Mouse (Mus musculus) midbrain, embryonic 16.5 days (tissue): Measurements from ENCODE around the gene C130074G19Rik. TPM values are rescaled to one million over a fixed set of nuclear protein-coding genes. Genes with fewer than 3 reads are reported as not detected.

Experiments
- ATAC-seq: fragments of 200-750 bp; cut with Nextera tagmentation; 2 replicates; pipeline ENCODE4 v1.8.0; 2017; ENCODE audit warnings: moderate TSS enrichment
- H3K27ac ChIP-seq: fragments of 300-500 bp; sonication (generic); 2 replicates; pipeline ENCODE4 v1.5.1; 2014; ENCODE audit warnings: mild to moderate bottlenecking, low read length, mixed read lengths
- H3K27me3 ChIP-seq: fragments of 300-500 bp; sonication (generic); 2 replicates; pipeline ENCODE4 v1.6.1; 2014; ENCODE audit warnings: low read depth, low read length, mixed read lengths; ENCODE audit not compliant: control insufficient read depth, insufficient read depth
- H3K36me3 ChIP-seq: fragments of 300-500 bp; sonication (generic); 2 replicates; pipeline ENCODE4 v1.6.1; 2014; ENCODE audit warnings: mild to moderate bottlenecking, low read length, moderate library complexity, mixed read lengths; ENCODE audit not compliant: control insufficient read depth, insufficient read depth
- H3K4me1 ChIP-seq: fragments of 300-500 bp; sonication (generic); 2 replicates; pipeline ENCODE4 v1.6.1; 2014; ENCODE audit warnings: mild to moderate bottlenecking, low read length, mixed read lengths; ENCODE audit not compliant: control insufficient read depth, insufficient read depth
- H3K4me2 ChIP-seq: fragments of 300-500 bp; sonication (generic); 2 replicates; pipeline ENCODE4 v1.6.1; 2014; ENCODE audit warnings: mild to moderate bottlenecking, low read length, mixed read lengths
- H3K4me3 ChIP-seq: fragments of 300-500 bp; sonication (generic); 2 replicates; pipeline ENCODE4 v1.5.1; 2014; ENCODE audit warnings: low read depth, mild to moderate bottlenecking, low read length, moderate library complexity, mixed read lengths
- H3K9ac ChIP-seq: fragments of 300-500 bp; sonication (generic); 2 replicates; pipeline ENCODE4 v1.6.1; 2014; ENCODE audit warnings: low read depth, low read length, mixed read lengths
- H3K9me3 ChIP-seq: fragments of 300-500 bp; sonication (generic); replicated peaks from 2 replicates; pipeline ENCODE4 v1.6.1; 2014; ENCODE audit warnings: mild to moderate bottlenecking, low read length, mixed read lengths; ENCODE audit not compliant: control insufficient read depth, poor library complexity, severe bottlenecking
- WGBS: fragments of 180-500 bp; shearing (Covaris S2); extraction: QIAGEN DNeasy Blood & Tissue Kit; methylation state at CpG from one replicate; pipeline ENCODE4 v1.1.7; 2014; 5-methylcytosine and 5-hydroxymethylcytosine counted together
- polyA plus RNA-seq: library from polyadenylated mRNA; unstranded; fragments of >200 nt; fragmentation: Nextera tagmentation; extraction: Ambion mirVana; gene quantifications from 2 replicates; pipeline ENCODE4 v1.2.1, GENCODE M21; 2015

The C130074G19Rik gene
- polyA plus RNA-seq, 1 experiment from 2014 or later: 0.83 TPM

DNA sequence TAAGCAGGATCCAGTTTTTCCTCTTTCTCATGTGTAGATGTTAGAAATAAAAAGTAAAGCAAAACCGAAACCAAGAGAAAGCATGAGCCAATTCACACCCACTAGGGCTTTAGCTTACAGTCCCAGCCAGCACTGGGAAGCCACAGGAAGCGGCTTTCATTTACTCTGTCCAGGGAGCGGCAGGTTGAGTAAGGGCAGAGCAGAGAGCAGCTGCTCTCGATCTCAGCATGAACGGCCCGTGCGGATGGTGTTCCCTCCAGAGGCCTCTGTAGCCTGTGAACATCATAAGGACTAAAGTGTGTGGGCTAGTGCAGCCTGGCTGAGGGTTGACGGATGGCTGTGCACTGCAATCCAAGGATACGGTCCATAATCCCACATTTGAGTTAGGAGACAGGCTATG is 25.5 kb upstream of the C130074G19Rik start:
- Histone ChIP-seq H3K9me3 (no peaks in the 10 kb centered on the region), H3K4me3 (no peak overlapping the region), H3K36me3 (peaks cover 40% of the 10 kb centered on the region), H3K4me1 (peaks cover 12% of the 10 kb centered on the region), H3K27me3 (no peaks in the 10 kb centered on the region), H3K4me2 (no peak overlapping the region), H3K9ac (no peak overlapping the region), H3K27ac (no peak overlapping the region)
- WGBS: 66% methylated on average over 9 of the region's 9 CpGs
- ATAC-seq: no peak

DNA sequence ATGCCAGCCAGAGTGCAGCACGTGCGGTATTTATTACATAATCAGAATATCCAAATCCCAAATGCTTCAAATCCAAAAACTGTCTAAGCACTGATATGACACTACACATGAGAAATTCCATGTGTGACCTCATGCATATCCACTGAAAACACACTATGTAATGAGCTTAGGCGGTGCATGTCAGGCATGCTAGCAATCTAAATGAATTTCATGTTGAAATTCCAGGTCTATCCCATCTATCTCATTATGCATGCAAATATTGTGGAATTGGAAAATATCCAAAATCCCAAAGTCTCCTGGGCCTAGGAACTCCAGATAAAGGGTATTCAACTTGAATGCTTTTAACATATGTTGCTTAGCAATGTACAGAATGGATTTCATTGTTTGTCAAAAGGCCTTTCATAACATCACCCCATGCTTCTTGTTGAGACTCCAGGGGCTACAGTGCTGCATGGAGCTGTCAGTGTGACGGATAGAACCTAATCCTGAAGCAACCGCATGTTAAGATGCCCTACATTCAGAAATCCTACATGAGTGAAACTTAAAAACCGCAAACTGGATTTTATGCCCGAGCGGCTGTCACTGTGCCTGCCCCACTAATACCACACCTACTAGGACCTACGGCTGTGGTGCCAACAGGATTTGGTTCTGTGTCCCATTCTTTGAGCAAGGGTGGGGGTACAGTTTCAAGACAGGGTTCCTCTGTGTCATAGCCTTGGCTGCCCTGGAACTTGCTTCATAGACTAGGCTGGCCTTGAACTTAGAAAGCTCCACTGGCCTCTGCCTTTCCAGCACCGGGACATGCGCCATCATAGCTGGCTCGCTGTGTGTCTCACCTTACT is 23.1 kb upstream of the C130074G19Rik start:
- Histone ChIP-seq H3K36me3 (peaks cover 37% of the 10 kb centered on the region), H3K9me3 (no peaks in the 10 kb centered on the region), H3K4me3 (no peak overlapping the region), H3K4me2 (no peak overlapping the region), H3K27ac (peak overlapping the region; percentile 29), H3K9ac (no peak overlapping the region), H3K4me1 (peaks cover 12% of the 10 kb centered on the region), H3K27me3 (no peaks in the 10 kb centered on the region)
- WGBS: 53% methylated on average over 12 of the region's 12 CpGs
- ATAC-seq: peak; percentile 73

DNA sequence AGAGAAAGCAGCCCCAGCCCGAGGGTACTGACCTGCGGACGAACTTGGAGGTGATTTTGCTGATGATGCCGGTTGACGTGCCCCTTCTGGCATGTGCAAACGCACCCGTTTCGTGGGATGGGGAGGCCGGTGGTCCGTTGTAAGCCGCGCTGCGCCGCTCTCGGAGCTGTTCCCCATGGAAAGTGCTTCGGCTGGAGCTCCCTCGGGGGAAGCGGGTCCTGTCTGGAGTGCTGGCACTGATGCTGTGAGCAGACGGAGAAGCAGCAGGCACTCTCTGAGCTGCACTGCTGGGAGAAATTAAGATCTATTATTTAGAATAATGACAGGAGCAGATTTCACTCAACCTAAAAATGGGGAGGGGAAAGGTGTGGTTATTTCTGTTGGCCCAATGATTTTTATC is 22.4 kb upstream of the C130074G19Rik start:
- H3K27ac ChIP-seq: no peak overlapping the region
- peaks cover 12% of the 10 kb centered on the region for H3K4me1 ChIP-seq
- no peak overlapping the region for H3K9ac ChIP-seq
- H3K27me3 ChIP-seq: no peaks in the 10 kb centered on the region
- 56% methylated on average over 19 of the region's 19 CpGs for WGBS
- H3K4me2 ChIP-seq: no peak overlapping the region
- no peak overlapping the region for H3K4me3 ChIP-seq
- peak; percentile 63 for ATAC-seq
- no peaks in the 10 kb centered on the region for H3K9me3 ChIP-seq
- H3K36me3 ChIP-seq: peaks cover 37% of the 10 kb centered on the region

DNA sequence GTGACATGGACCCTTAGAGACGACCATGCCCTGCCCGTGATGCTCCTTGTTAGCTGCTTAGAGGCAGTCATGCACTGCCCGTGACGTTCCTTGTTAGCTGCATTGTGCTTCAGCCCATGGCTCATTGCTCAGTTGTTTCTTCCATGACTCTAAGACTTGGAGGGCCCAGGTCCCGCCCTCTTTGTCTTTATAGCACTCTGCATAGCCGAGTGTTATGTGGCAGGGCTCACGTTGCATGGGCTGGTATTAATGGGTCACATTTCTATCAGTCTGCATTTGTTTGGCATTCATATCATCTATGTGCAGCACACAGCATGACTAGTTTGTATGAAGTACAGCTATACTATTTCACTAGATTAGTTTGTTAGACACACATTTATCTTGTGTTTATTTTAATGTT is 20.7 kb upstream of the C130074G19Rik start:
- WGBS: 54% methylated on average over 7 of the region's 7 CpGs
- ATAC-seq: no peak
- peaks cover 40% of the 10 kb centered on the region for H3K36me3 ChIP-seq
- H3K4me2 ChIP-seq: no peak overlapping the region
- no peaks in the 10 kb centered on the region for H3K9me3 ChIP-seq
- H3K4me3 ChIP-seq: no peak overlapping the region
- no peak overlapping the region for H3K9ac ChIP-seq
- peaks cover 12% of the 10 kb centered on the region for H3K4me1 ChIP-seq
- no peak overlapping the region for H3K27ac ChIP-seq
- no peaks in the 10 kb centered on the region for H3K27me3 ChIP-seq

DNA sequence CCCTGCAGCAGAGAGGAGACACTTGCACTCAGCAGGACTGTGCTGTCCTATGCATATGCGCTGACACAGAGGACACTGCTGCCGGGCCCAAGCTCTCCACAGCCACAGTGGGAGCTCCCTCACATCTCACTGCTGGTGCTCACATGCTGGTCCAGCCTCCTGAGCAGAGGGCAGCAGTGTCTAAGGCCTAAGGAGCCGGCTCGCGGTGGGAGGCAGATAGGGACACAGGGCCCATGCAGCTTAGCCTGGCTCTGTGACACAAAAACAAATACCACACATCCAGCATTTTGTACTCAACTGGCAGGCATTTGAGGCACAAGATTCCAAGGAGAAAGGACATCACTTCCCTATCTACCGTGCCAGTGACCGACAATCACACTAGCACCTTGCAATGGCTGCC is 19.9 kb upstream of the C130074G19Rik start:
- H3K4me3 ChIP-seq: no peak overlapping the region
- no peak overlapping the region for H3K27ac ChIP-seq
- WGBS: 58% methylated on average over 7 of the region's 7 CpGs
- H3K9ac ChIP-seq: no peak overlapping the region
- ATAC-seq: no peak
- H3K4me1 ChIP-seq: peaks cover 12% of the 10 kb centered on the region
- H3K36me3 ChIP-seq: peaks cover 36% of the 10 kb centered on the region
- no peaks in the 10 kb centered on the region for H3K27me3 ChIP-seq
- H3K9me3 ChIP-seq: no peaks in the 10 kb centered on the region
- H3K4me2 ChIP-seq: no peak overlapping the region

DNA sequence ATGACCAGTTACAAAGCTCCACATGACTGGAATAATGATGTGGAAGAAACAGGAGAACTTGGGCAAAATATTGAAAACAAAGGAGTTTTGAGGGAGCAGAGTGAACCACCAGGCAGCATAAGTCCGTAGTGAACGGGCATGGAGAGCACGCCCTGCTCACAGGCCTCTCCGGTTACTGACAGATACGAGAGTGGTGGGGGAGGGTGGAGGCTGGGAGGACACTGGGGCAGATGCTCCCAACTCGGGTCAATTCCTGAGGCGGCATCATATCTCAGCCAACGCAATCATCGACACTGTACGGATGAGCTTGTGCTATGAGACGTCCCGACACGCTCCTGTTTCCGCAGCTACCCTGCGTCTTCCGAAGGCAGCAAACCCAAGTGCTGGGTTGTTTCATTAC is 14.3 kb upstream of the C130074G19Rik start:
- Histone ChIP-seq H3K27ac (no peak overlapping the region), H3K9ac (no peak overlapping the region), H3K4me2 (no peak overlapping the region), H3K36me3 (peaks cover 20% of the 10 kb centered on the region), H3K4me3 (no peak overlapping the region), H3K4me1 (no peaks in the 10 kb centered on the region), H3K9me3 (no peaks in the 10 kb centered on the region), H3K27me3 (no peaks in the 10 kb centered on the region)
- 78% methylated on average over 16 of the region's 16 CpGs for WGBS
- no peak for ATAC-seq

DNA sequence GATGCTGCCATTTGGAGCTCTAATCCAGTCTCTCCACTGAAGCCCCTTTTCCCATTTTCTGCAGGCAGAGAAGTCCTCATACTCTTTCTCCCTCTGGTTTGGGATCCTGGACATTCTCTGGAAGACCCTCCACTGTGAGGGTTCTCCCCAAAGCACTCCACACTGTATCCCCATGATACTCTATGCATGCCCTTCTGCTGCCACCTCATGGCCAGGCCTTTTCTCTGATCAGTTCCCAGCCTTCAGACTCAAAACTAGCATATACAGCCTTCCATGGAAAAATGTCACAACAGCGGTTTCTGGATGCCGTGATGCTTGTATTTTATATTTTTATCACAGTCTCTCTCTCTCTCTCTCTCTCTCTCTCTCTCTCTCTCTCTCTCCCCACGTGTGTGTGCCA is 9.0 kb upstream of the C130074G19Rik start:
- Histone ChIP-seq H3K9ac (no peak overlapping the region), H3K4me3 (no peak overlapping the region), H3K27ac (no peak overlapping the region), H3K4me2 (no peak overlapping the region), H3K36me3 (no peaks in the 10 kb centered on the region), H3K4me1 (no peaks in the 10 kb centered on the region), H3K9me3 (no peaks in the 10 kb centered on the region), H3K27me3 (no peaks in the 10 kb centered on the region)
- no peak for ATAC-seq
- WGBS: 81% methylated on average over 3 of the region's 3 CpGs

DNA sequence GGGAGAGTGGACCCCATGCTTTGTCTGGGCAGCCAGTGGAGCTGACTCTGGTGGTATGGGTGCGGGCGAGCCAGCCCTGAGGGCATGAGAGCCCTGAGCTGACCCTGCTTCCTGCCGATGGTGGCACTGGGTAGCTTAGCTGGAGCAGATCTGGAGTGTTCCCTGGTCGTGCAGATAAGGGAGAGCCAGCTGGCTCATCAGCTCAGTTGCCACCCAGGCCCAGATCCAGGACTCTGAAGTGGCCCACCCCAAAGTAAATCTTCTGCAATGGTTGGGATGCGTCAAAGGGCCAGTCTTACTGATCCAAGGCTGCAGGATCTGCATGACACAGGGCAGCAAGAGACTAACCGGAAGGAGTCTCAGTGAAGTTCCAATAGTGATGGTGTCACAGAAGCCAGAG is 6.4 kb upstream of the C130074G19Rik start:
- WGBS: 95% methylated on average over 6 of the region's 6 CpGs

DNA sequence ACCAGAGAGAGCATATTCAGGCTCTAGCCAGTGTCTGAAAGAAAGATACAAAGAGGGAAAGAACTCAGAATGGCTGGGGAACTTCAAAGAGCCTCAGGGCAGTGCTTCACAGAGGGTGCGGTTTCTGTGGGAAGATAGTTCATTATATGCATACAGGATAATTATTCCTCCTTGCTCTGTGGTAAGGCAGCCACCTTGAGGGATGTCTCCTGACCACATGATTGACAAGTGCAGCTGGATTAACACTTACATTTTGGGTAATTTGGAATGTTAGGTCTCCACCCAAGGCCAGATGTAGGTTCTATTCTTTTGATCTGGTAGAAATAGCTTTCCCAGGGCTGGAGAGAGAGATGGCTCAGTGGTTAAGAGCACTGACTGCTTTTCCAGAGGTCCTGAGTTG is 3.1 kb upstream of the C130074G19Rik start:
- Histone ChIP-seq H3K9me3 (no peaks in the 10 kb centered on the region), H3K4me2 (no peak overlapping the region), H3K27me3 (peaks cover 30% of the 10 kb centered on the region), H3K9ac (no peak overlapping the region), H3K27ac (no peak overlapping the region), H3K4me3 (no peak overlapping the region), H3K4me1 (peaks cover 4% of the 10 kb centered on the region; the same call in 1 of the 2 replicates), H3K36me3 (no peaks in the 10 kb centered on the region)
- ATAC-seq: no peak
- 43% methylated on average over 1 of the region's 1 CpGs for WGBS

More for the DNA sequence above, 6.4 kb upstream of the C130074G19Rik start:
- ATAC-seq: no peak
- no peak overlapping the region for H3K27ac ChIP-seq
- no peaks in the 10 kb centered on the region for H3K4me1 ChIP-seq
- H3K36me3 ChIP-seq: no peaks in the 10 kb centered on the region
- no peak overlapping the region for H3K4me3 ChIP-seq
- no peak overlapping the region for H3K4me2 ChIP-seq
- H3K9me3 ChIP-seq: no peaks in the 10 kb centered on the region
- H3K27me3 ChIP-seq: peaks cover 3% of the 10 kb centered on the region; the same call in 1 of the 2 replicates
- no peak overlapping the region for H3K9ac ChIP-seq
